ENCODE assay signal across 9 mouse cellular contexts in the genomic region with DNA sequence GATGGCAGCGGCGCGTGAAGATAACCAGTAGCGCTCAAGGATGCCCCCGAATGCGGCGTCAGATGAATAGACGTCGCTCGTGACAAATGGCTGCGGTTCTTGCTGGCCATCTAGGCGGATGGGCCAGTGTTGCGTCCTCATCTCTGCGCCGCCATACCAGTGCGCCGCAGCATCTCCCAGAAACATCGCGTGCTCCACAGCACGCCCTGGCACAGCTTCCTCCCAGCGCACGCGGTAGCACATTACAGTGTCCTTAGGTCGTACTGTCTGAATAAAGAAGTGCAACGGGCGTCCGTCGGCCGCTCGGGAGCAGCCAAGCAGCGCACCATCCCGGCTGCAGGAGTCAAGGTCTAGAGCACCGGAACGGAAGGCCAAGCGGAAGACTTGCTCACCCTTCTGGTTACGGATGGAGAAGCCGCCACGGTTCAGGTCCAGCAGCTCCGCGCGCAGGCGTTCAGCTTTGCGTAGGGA. TPM values are rescaled to one million over a fixed set of nuclear protein-coding genes. Genes with fewer than 3 reads are reported as not detected.
A peak's percentile ranks its signal among the peaks of the same experiment; 100 is the strongest.
DNase-seq lines count a peak whose midpoint lies in the region; ATAC-seq and TF ChIP-seq lines count a peak whose summit lies in the region.
"Had no signal": no experiment of that assay in that cellular context is flagged by ENCODE, and none has a peak within 500 bp of the region (broad histone marks: within the 10 kb centered on the region; RNA-seq: fewer than 3 reads in every experiment).

No protein-coding gene starts in this region.

- no peaks in the 10 kb centered on the region for H3K9me3 ChIP-seq in hindbrain, embryonic 16.5 days (ENCODE audit: control insufficient read depth, low read length)

- no peak for TF ChIP-seq CTCF in bone marrow macrophage, adult 2 months (IDR thresholded peaks at IDR 0.05; ENCODE audit: low read depth, low read length)

- H3K27me3 ChIP-seq in hindbrain, embryonic 16.5 days (replicated peaks; ENCODE audit: control insufficient read depth, insufficient read depth, low read length) = peaks cover 26% of the 10 kb centered on the region

- no peak for TF ChIP-seq POLR2A in bone marrow macrophage, adult 2 months (IDR thresholded peaks at IDR 0.05; ENCODE audit: borderline replicate concordance, low read depth, low read length)

- no peak overlapping the region for H3K27ac ChIP-seq in bone marrow macrophage, adult 2 months (ENCODE audit: insufficient read depth, low read depth, low read length)
- H3K27ac ChIP-seq in hindbrain, embryonic 16.5 days (ENCODE audit: low read depth, low read length) = peak overlapping the region; percentile 25

- H3K4me2 ChIP-seq in hindbrain, embryonic 16.5 days (ENCODE audit: low read length) = peak overlapping the region; percentile 61

- no peak for ATAC-seq in hindbrain, embryonic 16.5 days
- peak; percentile 11; the same call in 1 of the 2 replicates for ATAC-seq in megakaryocyte progenitor cell, adult 5-6 weeks (replicated peaks; ENCODE audit: poor library complexity)
- no peak for ATAC-seq in CD4-positive, CD25-positive, alpha-beta regulatory T cell, adult 4 months

- H3K4me1 ChIP-seq in bone marrow macrophage, adult 2 months (ENCODE audit: control insufficient read depth, insufficient read depth, low read length) = peaks cover 11% of the 10 kb centered on the region
- H3K4me1 ChIP-seq in hindbrain, embryonic 16.5 days (ENCODE audit: control insufficient read depth, insufficient read depth, low read depth, low read length) = peaks cover 21% of the 10 kb centered on the region

- H3K4me3 ChIP-seq in bone marrow macrophage, adult 2 months (ENCODE audit: insufficient read depth, low read length) = peak overlapping the region; percentile 28
- peak overlapping the region; percentile 36 for H3K4me3 ChIP-seq in hindbrain, embryonic 16.5 days (ENCODE audit: low read length)

- no peaks in the 10 kb centered on the region for H3K36me3 ChIP-seq in hindbrain, embryonic 16.5 days (ENCODE audit: control insufficient read depth, insufficient read depth, low read length)

- peak overlapping the region; percentile 51 for H3K9ac ChIP-seq in hindbrain, embryonic 16.5 days (ENCODE audit: low read depth, low read length)

- WGBS in hindbrain, embryonic 16.5 days = 12% methylated on average over 43 of the region's 43 CpGs

- peak; percentile 47 to 54 for DNase-seq in cerebellum, postnatal 14 days
- no peak for DNase-seq in cerebellum, adult 9-10 months
- no peak for DNase-seq in yolk sac, embryonic 10.5 days (ENCODE audit: low spot score)
- DNase-seq in thymus, postnatal 36 days = no peak

RNA-seq across cellular contexts. Expression of a gene that starts 3.9 kb away (rescaled TPM):
- 0.39 and 0.69 TPM in 2 replicates for polyA plus RNA-seq in bone marrow macrophage, adult 2 months (2012; ENCODE audit: insufficient read depth, insufficient read length, missing spikeins)
- polyA plus RNA-seq in hindbrain, embryonic 16.5 days (2015; fragmentation: Nextera tagmentation; extraction: Ambion mirVana) = 18.4 and 19.5 TPM in 2 replicates
- not detected in 2 replicates for total RNA-seq in megakaryocyte progenitor cell, adult 5-6 weeks (2015)
- 0.12 TPM in 1 of 2 replicates, not detected in the other for total RNA-seq in megakaryocyte progenitor cell, adult 5-6 weeks (2017)
- not detected for polyA plus RNA-seq in CD4-positive, CD25-positive, alpha-beta regulatory T cell, adult 4 months (2017; shearing (Covaris generic))

RNA-seq across cellular contexts. Expression of a gene that starts 18.2 kb away (rescaled TPM):
- 4.6 TPM in 1 of 2 replicates, not detected in the other for polyA plus RNA-seq in bone marrow macrophage, adult 2 months (2012; ENCODE audit: insufficient read depth, insufficient read length, missing spikeins)
- 17.9 and 21.7 TPM in 2 replicates for polyA plus RNA-seq in hindbrain, embryonic 16.5 days (2015; fragmentation: Nextera tagmentation; extraction: Ambion mirVana)
- total RNA-seq in megakaryocyte progenitor cell, adult 5-6 weeks (2015) = not detected in 2 replicates
- not detected in 2 replicates for total RNA-seq in megakaryocyte progenitor cell, adult 5-6 weeks (2017)
- polyA plus RNA-seq in CD4-positive, CD25-positive, alpha-beta regulatory T cell, adult 4 months (2017; shearing (Covaris generic)) = not detected
- total RNA-seq: hematopoietic stem cell, adult 5-6 weeks had no signal

RNA-seq across cellular contexts. Expression of a gene that starts 34.0 kb away (rescaled TPM):
- polyA plus RNA-seq in bone marrow macrophage, adult 2 months (2012; ENCODE audit: insufficient read depth, insufficient read length, missing spikeins) = 28.7 and 29.4 TPM in 2 replicates
- polyA plus RNA-seq in hindbrain, embryonic 16.5 days (2015; fragmentation: Nextera tagmentation; extraction: Ambion mirVana) = 74.1 and 76.8 TPM in 2 replicates
- 28.7 and 29.6 TPM in 2 replicates for total RNA-seq in megakaryocyte progenitor cell, adult 5-6 weeks (2015)
- total RNA-seq in megakaryocyte progenitor cell, adult 5-6 weeks (2017) = 23.3 and 28.1 TPM in 2 replicates
- polyA plus RNA-seq in CD4-positive, CD25-positive, alpha-beta regulatory T cell, adult 4 months (2017; shearing (Covaris generic)) = 10 to 100 TPM; 16.7 to 21.5 TPM

RNA-seq across cellular contexts. Expression of a gene that starts 34.3 kb away (rescaled TPM):
- polyA plus RNA-seq in bone marrow macrophage, adult 2 months (2012; ENCODE audit: insufficient read depth, insufficient read length, missing spikeins) = 3.6 and 4.0 TPM in 2 replicates
- polyA plus RNA-seq in hindbrain, embryonic 16.5 days (2015; fragmentation: Nextera tagmentation; extraction: Ambion mirVana) = 2.4 and 2.8 TPM in 2 replicates
- total RNA-seq in megakaryocyte progenitor cell, adult 5-6 weeks (2015) = 18.7 and 26.8 TPM in 2 replicates
- total RNA-seq in megakaryocyte progenitor cell, adult 5-6 weeks (2017) = 14.3 and 16.2 TPM in 2 replicates
- polyA plus RNA-seq in CD4-positive, CD25-positive, alpha-beta regulatory T cell, adult 4 months (2017; shearing (Covaris generic)) = 1 to 10 TPM; 1.6 to 1.7 TPM

Comparison
In these comparisons a context has a peak if more than half of its experiments do, and no peak if none do; other contexts are left out.
1. DNase-seq: peak in cerebellum, postnatal 14 days (2 of 2); none in cerebellum, adult 9-10 months (single experiment), yolk sac, embryonic 10.5 days (single experiment) and thymus, postnatal 36 days (0 of 2).
2. RNA of a gene that starts 3.9 kb away (polyA plus RNA-seq): 18.4 to 19.5 TPM in hindbrain, embryonic 16.5 days; 0.39 to 0.69 TPM in bone marrow macrophage, adult 2 months and not detected in CD4-positive, CD25-positive, alpha-beta regulatory T cell, adult 4 months; every median in the first group is over 10 times any median in the second.